Mouse (Mus musculus) lung, postnatal 25 days (tissue): ENCODE data around the gene Ip6k1.

Experiments used
- DNase-seq: peaks from one replicate; pipeline ENCODE4 v3.0.0; 2022; ENCODE audit warnings: low spot score

Gene Ip6k1

DNA sequence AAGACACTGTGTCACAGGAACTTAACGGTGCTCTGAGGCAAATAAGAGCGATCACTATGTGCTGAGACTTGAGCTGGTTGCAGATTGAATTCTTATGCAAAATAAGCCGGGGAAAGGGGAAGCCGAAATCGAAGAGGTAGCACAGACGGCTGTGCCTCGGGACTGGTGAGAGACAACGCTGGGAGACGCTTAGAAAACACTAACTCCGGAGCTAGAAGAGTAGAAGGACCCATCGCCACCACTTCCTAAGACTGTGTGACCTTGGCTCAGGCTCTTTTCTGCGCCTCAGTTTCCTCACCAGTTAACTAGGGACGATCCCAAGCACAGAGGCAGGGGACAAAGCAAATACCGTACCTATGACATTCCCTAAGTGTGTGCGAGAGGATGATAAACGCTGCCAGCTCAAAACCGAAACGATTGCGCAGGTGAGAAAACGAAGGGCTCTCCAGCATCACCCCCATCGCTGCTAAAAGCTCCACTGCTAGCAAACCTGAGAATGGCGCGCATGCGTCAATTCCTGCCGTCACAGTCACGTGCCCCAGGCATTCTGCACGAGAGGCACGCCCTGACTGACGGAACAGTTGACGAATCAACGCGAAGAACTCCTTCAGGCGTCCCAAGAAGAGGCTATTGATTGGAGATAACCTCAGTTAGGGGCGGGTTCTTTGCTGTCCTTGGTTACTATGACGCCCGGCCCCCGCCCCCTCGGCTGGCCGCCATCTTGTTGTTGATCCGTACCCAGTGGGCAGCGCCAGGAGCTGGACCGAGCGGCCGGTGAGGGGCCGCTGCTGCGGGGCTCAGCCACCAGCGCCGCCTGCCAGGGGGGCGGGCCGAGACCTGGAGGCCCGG, at the start of gene Ip6k1:
Gene Ip6k1 (plus strand): TSS at position 580 of the 849 bp plus-strand sequence.
- peak; percentile 100 for DNase-seq

DNA sequence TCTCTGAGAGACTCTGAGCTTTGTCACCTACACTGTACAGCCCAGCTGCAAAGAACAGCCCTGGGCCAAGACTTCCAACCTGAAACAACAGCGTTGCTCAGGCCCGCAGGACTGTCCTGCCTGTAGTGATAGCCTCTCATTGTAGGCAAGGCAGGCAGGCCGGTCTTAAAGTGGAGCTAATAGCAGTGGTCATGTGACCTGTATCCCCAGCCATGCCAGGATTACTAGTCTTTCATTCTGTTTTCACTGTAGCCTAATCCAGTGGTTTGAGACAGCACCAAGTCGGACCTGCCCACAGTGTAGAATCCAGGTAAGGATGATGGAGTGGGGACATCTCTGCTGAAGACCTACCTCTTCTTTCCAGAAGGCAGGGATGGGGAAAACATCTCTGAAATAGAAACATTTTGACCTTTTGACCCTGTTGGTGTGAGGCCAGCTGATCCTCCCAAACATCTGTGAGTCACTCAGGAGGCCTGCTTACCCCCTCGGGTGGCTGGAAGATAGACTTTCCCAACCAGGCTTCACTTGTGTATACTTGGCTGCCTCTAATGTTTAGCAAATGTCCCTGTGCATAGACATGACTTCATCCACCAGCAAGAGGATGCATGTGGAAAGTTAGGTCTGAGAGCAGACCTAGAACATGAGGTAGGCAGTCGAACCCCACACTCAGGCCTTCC, 46.5 kb upstream of the Ip6k1 start:
- DNase-seq: no peak

GRCm38 (mm10) chr9:107957141-107957540, 45.2 kb upstream of the Ip6k1 start:
- no peak for DNase-seq

GRCm38 (mm10) chr9:107959896-107960295, 42.4 kb upstream of the Ip6k1 start:
- no peak for DNase-seq

GRCm38 (mm10) chr9:107960928-107961327, 41.4 kb upstream of the Ip6k1 start:
- no peak for DNase-seq

DNA sequence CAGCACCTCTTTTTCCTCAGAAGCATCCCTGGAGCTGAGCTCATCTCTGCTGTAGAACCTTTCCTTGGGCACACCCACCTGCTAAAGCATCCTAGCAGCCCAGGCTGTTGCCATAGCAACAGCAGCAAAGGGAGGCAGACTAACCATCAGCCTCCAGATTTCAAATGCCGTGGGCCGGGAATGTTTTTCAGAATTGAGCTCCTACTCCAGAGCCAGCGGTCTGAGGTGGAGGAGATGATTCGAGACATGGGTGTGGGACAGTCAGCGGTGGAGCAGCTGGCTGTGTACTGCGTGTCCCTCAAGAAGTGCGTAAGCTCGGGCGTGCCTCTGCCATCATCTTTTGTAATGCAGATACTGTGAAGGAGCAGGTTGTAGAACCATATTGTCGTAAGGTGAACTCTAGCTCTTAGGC, 40.9 kb upstream of the Ip6k1 start:
- no peak for DNase-seq

GRCm38 (mm10) chr9:107961881-107962280, 40.4 kb upstream of the Ip6k1 start:
- no peak for DNase-seq

GRCm38 (mm10) chr9:107962916-107963315, 39.4 kb upstream of the Ip6k1 start:
- DNase-seq: no peak

- DNase-seq: peak; percentile 75
Observed at GRCm38 (mm10) chr9:107963700-107964099, 38.6 kb upstream of the Ip6k1 start.

- DNase-seq: no peak
Observed at GRCm38 (mm10) chr9:107964681-107965080, 37.6 kb upstream of the Ip6k1 start.

DNA sequence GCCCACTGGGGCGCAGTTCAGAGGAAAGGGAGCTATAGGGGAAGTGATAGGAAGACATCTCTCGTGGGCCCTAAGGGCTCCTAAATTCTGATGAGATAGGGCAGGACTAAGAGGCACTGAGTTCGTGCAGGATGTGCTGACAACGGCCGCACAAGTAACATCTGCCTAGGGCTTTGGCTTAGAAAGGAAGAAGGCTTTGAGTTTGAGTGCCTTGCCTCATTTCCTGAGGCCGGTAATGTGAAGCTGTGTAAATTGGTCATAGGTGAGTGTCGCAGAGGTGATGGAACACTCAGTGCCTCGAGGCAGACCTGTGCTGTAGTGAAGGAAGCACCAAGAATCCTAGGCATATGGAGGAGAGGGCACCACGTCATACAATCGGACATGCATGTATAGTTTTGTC, 35.6 kb upstream of the Ip6k1 start:
- no peak for DNase-seq

GRCm38 (mm10) chr9:107967437-107967836, 34.9 kb upstream of the Ip6k1 start:
- no peak for DNase-seq

- no peak for DNase-seq
Observed at GRCm38 (mm10) chr9:107968531-107968930, 33.8 kb upstream of the Ip6k1 start.

GRCm38 (mm10) chr9:107970311-107970710, 32.0 kb upstream of the Ip6k1 start:
- no peak for DNase-seq

DNA sequence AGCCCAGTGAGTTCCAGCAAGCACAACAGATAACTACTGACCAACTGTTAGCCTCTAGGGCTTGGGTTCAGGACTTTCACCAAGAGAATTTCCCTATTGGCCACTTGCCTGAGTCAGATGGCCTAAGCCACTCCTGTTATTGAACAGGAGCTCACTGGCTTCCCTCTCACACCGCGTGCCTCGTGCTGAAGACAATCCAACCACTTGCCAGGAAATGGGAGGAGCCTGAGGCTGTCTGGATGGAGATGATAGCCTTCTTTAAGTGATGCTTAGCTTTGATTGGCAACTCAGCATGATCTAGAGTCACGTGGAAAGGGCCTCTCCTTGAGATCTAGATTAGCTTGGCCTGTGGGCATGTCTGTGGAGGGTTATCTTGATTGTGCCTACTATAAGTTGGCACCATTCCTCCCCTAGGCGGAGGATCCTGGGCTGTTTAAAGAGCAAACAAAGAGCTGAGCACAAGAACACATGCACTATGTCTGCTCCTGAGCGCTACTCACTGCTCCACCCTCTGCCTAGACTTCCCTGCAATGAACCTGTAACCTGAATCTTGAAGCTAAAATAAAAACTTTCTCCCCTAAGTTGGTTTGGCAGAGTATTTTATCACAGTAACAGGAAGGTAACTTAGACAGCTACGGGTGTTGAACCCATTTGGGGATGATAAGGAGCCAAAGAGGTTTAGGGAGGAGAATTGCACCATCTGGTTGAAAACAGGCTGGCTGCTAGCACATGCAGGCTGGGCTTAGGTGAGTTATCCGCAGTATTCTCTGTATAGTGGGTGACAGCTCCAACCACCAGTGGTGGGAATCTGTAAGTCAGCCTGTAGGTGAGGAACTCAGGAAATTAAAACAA, 30.4 kb upstream of the Ip6k1 start:
- no peak for DNase-seq

GRCm38 (mm10) chr9:107974491-107975171, 27.7 kb upstream of the Ip6k1 start:
- DNase-seq: no peak

GRCm38 (mm10) chr9:107975399-107976386, 26.6 kb upstream of the Ip6k1 start, which contains the start of gene Uba7:
Uba7 (plus strand) TSS chr9:107975505.
- DNase-seq: peak; percentile 72

DNA sequence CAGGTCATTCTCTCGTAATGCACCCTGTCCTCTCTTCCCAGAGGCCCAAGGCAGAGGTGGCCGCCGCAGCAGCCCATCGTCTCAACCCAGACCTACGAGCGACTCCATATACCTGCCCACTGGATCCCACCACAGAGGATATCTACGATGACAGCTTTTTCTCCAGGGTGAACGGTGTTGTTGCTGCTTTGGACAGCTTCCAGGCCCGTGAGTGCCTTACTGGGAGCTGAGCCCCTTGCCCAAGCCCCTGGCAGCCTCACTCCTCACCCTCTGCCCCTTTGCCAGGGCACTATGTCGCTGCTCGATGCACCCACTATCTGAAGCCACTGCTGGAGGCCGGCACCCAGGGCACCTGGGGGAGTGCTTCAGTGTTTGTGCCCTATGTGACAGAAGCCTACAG, 23.5 kb upstream of the Ip6k1 start:
- no peak for DNase-seq

GRCm38 (mm10) chr9:107981684-107982605, 20.4 kb upstream of the Ip6k1 start:
- DNase-seq: no peak
